Mouse (Mus musculus): ENCODE measurements around the gene Fam49a.

- TF ChIP-seq MYOD1 (IDR thresholded peaks at IDR 0.05; ENCODE audit: control insufficient read depth, insufficient read length, low read depth) (no peak), CTCF (IDR thresholded peaks at IDR 0.05; ENCODE audit: control insufficient read depth, insufficient read depth, insufficient read length) (peak; percentile 59), MAX (IDR thresholded peaks at IDR 0.05) (no peak), MYOG (IDR thresholded peaks at IDR 0.05; ENCODE audit: control insufficient read depth, extremely low read depth, insufficient read length) (no peak), USF1 (IDR thresholded peaks at IDR 0.05; ENCODE audit: low read depth) (no peak), FOSL1 (IDR thresholded peaks at IDR 0.05; ENCODE audit: insufficient read depth, low read length, poor library complexity, severe bottlenecking) (no peak)
These were observed 159.1 kb downstream of the Fam49a start for GRCm38 (mm10) chr12:12420841-12421579.

All from C2C12 (cell line).